Comparison of ENCODE assay signal across 13 mouse cellular contexts in the genomic region with DNA sequence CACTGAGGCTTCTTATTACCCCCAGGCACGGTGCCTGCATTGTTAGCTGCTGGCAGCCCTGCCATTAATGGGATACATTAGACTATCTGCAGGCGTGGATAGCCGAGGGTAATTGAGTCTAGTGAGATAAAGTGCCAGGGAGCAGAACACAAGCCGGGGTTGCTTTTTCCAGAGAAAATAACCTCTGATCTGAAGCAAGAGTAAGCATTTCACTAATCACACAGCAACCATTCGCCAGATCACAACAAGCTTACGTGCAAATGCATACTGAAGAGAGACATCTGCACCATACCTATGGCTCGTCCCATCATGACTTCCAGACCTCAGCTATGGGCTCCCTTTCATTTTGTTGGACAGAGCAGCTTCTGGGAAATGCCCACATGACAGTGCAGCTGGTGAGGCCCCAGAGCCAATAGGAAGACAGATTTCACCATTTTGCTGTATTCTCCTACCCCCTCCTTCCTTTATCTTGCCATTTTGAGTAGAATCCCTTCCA. TPM values are rescaled to one million over a fixed set of nuclear protein-coding genes. Genes with fewer than 3 reads are reported as not detected.
A peak's percentile ranks its signal among the peaks of the same experiment; 100 is the strongest.
DNase-seq lines count a peak whose midpoint lies in the region; ATAC-seq and TF ChIP-seq lines count a peak whose summit lies in the region.
"Had no signal": no experiment of that assay in that cellular context is flagged by ENCODE, and none has a peak within 500 bp of the region (broad histone marks: within the 10 kb centered on the region; RNA-seq: fewer than 3 reads in every experiment).

No protein-coding gene starts in this region.

- no peaks in the 10 kb centered on the region for H3K79me2 ChIP-seq in heart, adult 2 months (replicated peaks; ENCODE audit: control insufficient read depth, insufficient read depth, low read length)

- TF ChIP-seq POLR2A in brain, embryonic 14.5 days (IDR thresholded peaks at IDR 0.05; ENCODE audit: borderline replicate concordance, extremely low read depth, insufficient read depth, insufficient read length, poor library complexity, severe bottlenecking): no peak
- no peak for TF ChIP-seq POLR2A in lung, adult 2 months (IDR thresholded peaks at IDR 0.05; ENCODE audit: borderline replicate concordance, extremely low read depth, low read depth, low read length)
- TF ChIP-seq POLR2A in heart, adult 2 months (IDR thresholded peaks at IDR 0.05; ENCODE audit: insufficient read depth, low read depth, low read length): no peak

- WGBS in hindbrain, embryonic 12.5 days: 59% methylated on average over 7 of the region's 7 CpGs
- WGBS in midbrain, embryonic 12.5 days: 66% methylated on average over 7 of the region's 7 CpGs
- 75% methylated on average over 7 of the region's 7 CpGs for WGBS in lung, adult 2 months
- WGBS in heart, adult 2 months: 64% methylated on average over 7 of the region's 7 CpGs

- H3K4me3 ChIP-seq in hindbrain, embryonic 12.5 days: no peak overlapping the region
- H3K4me3 ChIP-seq in midbrain, embryonic 12.5 days: no peak overlapping the region
- H3K4me3 ChIP-seq in lung, adult 2 months (replicated peaks; ENCODE audit: extremely low read depth, low read depth, low read length): no peak overlapping the region
- no peak overlapping the region for H3K4me3 ChIP-seq in heart, adult 2 months
- H3K4me3 ChIP-seq: embryonic facial prominence, embryonic 15.5 days had no signal

- no peaks in the 10 kb centered on the region for H3K27me3 ChIP-seq in hindbrain, embryonic 12.5 days
- H3K27me3 ChIP-seq in midbrain, embryonic 12.5 days: no peaks in the 10 kb centered on the region
- H3K27me3 ChIP-seq in heart, adult 2 months (ENCODE audit: control insufficient read depth, insufficient read depth, low read length): no peaks in the 10 kb centered on the region
- H3K27me3 ChIP-seq: embryonic facial prominence, embryonic 15.5 days had no signal

- no peak for TF ChIP-seq EP300 in heart, adult 2 months (IDR thresholded peaks at IDR 0.05; ENCODE audit: insufficient read depth, low read depth, low read length)

- peak overlapping the region; percentile 29 for H3K4me2 ChIP-seq in hindbrain, embryonic 12.5 days (replicated peaks)
- H3K4me2 ChIP-seq in midbrain, embryonic 12.5 days (replicated peaks): peak overlapping the region; percentile 16; the same call in 1 of the 2 replicates
- H3K4me2 ChIP-seq: embryonic facial prominence, embryonic 15.5 days; lung, embryonic 14.5 days had no signal

- DNase-seq in MN1 (ENCODE audit: low spot score): peak; percentile 70
- DNase-seq in brain, embryonic 14.5 days (ENCODE audit: low read depth): peak; percentile 70
- DNase-seq in lung, adult 2 months: no peak
- DNase-seq in heart, adult 2 months: no peak
- no peak for DNase-seq in cerebellum, postnatal 14 days
- DNase-seq: gastrocnemius, postnatal 36 days; heart, postnatal 14 days; kidney, postnatal 10 days; lung, embryonic 14.5 days; thymus, adult 2 months had no signal

- ATAC-seq in hindbrain, embryonic 12.5 days (ENCODE audit: low FRiP score): peak; percentile 77
- no peak for ATAC-seq in midbrain, embryonic 12.5 days (ENCODE audit: low FRiP score, low read depth)

- H3K4me1 ChIP-seq in hindbrain, embryonic 12.5 days: peaks cover 64% of the 10 kb centered on the region
- H3K4me1 ChIP-seq in midbrain, embryonic 12.5 days: peaks cover 58% of the 10 kb centered on the region
- no peaks in the 10 kb centered on the region for H3K4me1 ChIP-seq in lung, adult 2 months (ENCODE audit: control insufficient read depth, insufficient read depth, low read length)
- no peaks in the 10 kb centered on the region for H3K4me1 ChIP-seq in heart, adult 2 months (ENCODE audit: control insufficient read depth, insufficient read depth, low read length)
- H3K4me1 ChIP-seq: embryonic facial prominence, embryonic 15.5 days had no signal

- H3K27ac ChIP-seq in hindbrain, embryonic 12.5 days: peak overlapping the region; percentile 90
- H3K27ac ChIP-seq in midbrain, embryonic 12.5 days (replicated peaks): peak overlapping the region; percentile 75
- no peak overlapping the region for H3K27ac ChIP-seq in heart, adult 2 months
- H3K27ac ChIP-seq: embryonic facial prominence, embryonic 15.5 days had no signal

- H3K9ac ChIP-seq in hindbrain, embryonic 12.5 days: no peak overlapping the region
- no peak overlapping the region for H3K9ac ChIP-seq in midbrain, embryonic 12.5 days (replicated peaks)
- no peak overlapping the region for H3K9ac ChIP-seq in heart, adult 2 months (ENCODE audit: low read depth, low read length)
- H3K9ac ChIP-seq: embryonic facial prominence, embryonic 15.5 days; lung, embryonic 14.5 days had no signal

- intact Hi-C loops in heart, adult 2 months (cut with DNase I): no loop called here

- TF ChIP-seq CTCF in brain, embryonic 14.5 days (IDR thresholded peaks at IDR 0.05; ENCODE audit: borderline replicate concordance, extremely low read depth, insufficient read depth, insufficient read length): no peak
- TF ChIP-seq CTCF in lung, adult 2 months (IDR thresholded peaks at IDR 0.05; ENCODE audit: insufficient read depth, low read length): no peak
- TF ChIP-seq CTCF in heart, adult 2 months (IDR thresholded peaks at IDR 0.05): no peak

- no peaks in the 10 kb centered on the region for H3K9me3 ChIP-seq in hindbrain, embryonic 12.5 days (replicated peaks)
- no peaks in the 10 kb centered on the region for H3K9me3 ChIP-seq in midbrain, embryonic 12.5 days
- H3K9me3 ChIP-seq: embryonic facial prominence, embryonic 15.5 days had no signal

- H3K36me3 ChIP-seq in hindbrain, embryonic 12.5 days: no peaks in the 10 kb centered on the region
- H3K36me3 ChIP-seq in midbrain, embryonic 12.5 days: no peaks in the 10 kb centered on the region
- no peaks in the 10 kb centered on the region for H3K36me3 ChIP-seq in heart, adult 2 months (ENCODE audit: control insufficient read depth, insufficient read depth, low read length)
- H3K36me3 ChIP-seq: embryonic facial prominence, embryonic 15.5 days had no signal

RNA-seq across cellular contexts. Expression of a gene that starts 59.3 kb away (rescaled TPM):
- 7.8 and 13.2 TPM in 2 replicates for polyA plus RNA-seq in brain, embryonic 14.5 days (2012; rRNA removed)
- 7.8 and 9.3 TPM in 2 replicates for polyA plus RNA-seq in hindbrain, embryonic 12.5 days (2016; fragmentation: Nextera tagmentation; extraction: Ambion mirVana)
- 8.0 and 9.3 TPM in 2 replicates for polyA plus RNA-seq in midbrain, embryonic 12.5 days (2016; fragmentation: Nextera tagmentation; extraction: Ambion mirVana)
- polyA plus RNA-seq in lung, adult 2 months (2012; rRNA removed): 1.5 and 1.8 TPM in 2 replicates
- under 1 TPM; 0.96 to 0.97 TPM for total RNA-seq in heart, adult 2 months (2021)
- polyA plus RNA-seq in heart, adult 2 months (2012; rRNA removed): 0.62 and 1.1 TPM in 2 replicates

Comparison
In these comparisons a context has a peak if more than half of its experiments do, and no peak if none do; other contexts are left out.
1. DNase-seq: peak in MN1 (single experiment) and brain, embryonic 14.5 days (single experiment); none in lung, adult 2 months (single experiment), heart, adult 2 months (0 of 2) and cerebellum, postnatal 14 days (0 of 2).